Mouse (Mus musculus): ENCODE measurements around the gene Gm45234. TPM values are rescaled to one million over a fixed set of nuclear protein-coding genes. Genes with fewer than 3 reads are reported as not detected.

Gene Gm45234
- polyA plus RNA-seq, 1 experiment from 2014 or later = not detected

DNA sequence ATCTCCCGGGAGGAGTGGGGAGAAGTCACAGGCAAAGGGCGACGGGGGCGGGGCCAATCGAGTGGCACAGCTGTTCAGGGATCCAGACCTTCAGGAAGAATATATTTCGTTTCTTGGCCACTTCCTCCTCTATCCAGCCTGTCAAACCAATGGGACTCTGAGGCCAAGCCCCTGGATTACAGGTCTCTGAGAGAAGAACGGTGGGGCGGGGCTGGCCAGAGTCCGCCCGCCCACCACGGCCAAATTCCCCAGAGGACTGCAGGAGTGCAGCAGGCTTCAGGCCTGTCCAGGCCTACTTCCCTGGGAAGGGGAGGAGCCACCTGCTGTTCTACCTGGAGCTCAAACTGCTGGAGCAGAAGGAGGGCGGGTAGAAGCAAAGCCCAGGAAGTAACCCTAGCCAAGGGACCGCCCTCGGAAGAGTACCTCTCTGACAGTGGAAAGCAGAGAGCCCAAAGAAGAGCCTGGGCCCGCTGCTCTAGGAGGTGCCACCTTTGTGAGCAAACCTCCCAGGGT, 17.3 kb downstream of the Gm45234 start, which contains the start of gene Ptpn6:
Gene Ptpn6, minus strand, starts transcription at position 204 of the 513 bp plus-strand sequence.
- Histone ChIP-seq H3K36me3 (ENCODE audit: control insufficient read depth, insufficient read depth, low read length) (peaks cover 16% of the 10 kb centered on the region), H3K4me3 (ENCODE audit: control insufficient read depth in 1 of 2, insufficient read depth in 1 of 2, low read depth in 1 of 2, low read length in 2 of 2) (no peak within 1 kb of the TSS), H3K4me1 (ENCODE audit: control insufficient read depth in 2 of 2, insufficient read depth in 2 of 2, low read length in 2 of 2) (peaks cover 9 to 22% of the 10 kb centered on the region in 2 experiments), H3K9ac (ENCODE audit: low read length) (peak within 1 kb of the TSS; percentile 42; the same call in 1 of the 2 replicates), H3K4me2 (ENCODE audit: low read length) (0 out of 2 replicates have a peak within 1 kb of the TSS, but pooled peaks have one; percentile 8), H3K27ac (replicated peaks in 1 of 2; ENCODE audit: control insufficient read depth in 1 of 2, insufficient read depth in 1 of 2, low read depth in 2 of 2, low read length in 2 of 2) (no peak within 1 kb of the TSS), H3K9me3 (ENCODE audit: control insufficient read depth, low read length) (no peaks in the 10 kb centered on the region), H3K27me3 (ENCODE audit: control insufficient read depth, insufficient read depth, low read length) (no peaks in the 10 kb centered on the region)
- no peak for ATAC-seq (ENCODE audit: insufficient number of reproducible peaks, insufficient read depth, low FRiP score, low read depth)
- WGBS = 28% methylated on average over 15 of the region's 15 CpGs

DNA sequence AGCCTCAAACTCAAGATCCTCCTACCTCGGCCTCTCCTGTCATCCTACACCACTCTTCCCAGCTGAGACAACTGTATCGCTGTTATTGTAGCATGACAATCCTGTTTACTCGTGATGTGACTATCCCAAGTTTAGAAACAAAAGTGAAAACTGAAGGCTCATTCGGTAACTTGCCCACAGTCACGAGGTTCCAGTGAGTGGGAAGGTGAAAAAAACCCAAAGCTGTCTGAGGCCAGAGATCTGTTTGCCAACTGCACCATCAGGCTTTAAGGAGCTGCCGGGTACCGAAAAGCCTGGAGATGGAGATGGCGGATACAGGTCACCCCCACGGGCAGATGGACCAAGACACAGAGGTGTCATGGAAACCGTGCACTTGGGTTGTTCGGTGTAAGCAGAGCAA, 18.8 kb downstream of the Gm45234 start:
- H3K27ac ChIP-seq (replicated peaks in 1 of 2; ENCODE audit: control insufficient read depth in 1 of 2, insufficient read depth in 1 of 2, low read depth in 2 of 2, low read length in 2 of 2) = no peak overlapping the region
- WGBS = 86% methylated on average over 11 of the region's 11 CpGs
- no peak for ATAC-seq (ENCODE audit: insufficient number of reproducible peaks, insufficient read depth, low FRiP score, low read depth)

DNA sequence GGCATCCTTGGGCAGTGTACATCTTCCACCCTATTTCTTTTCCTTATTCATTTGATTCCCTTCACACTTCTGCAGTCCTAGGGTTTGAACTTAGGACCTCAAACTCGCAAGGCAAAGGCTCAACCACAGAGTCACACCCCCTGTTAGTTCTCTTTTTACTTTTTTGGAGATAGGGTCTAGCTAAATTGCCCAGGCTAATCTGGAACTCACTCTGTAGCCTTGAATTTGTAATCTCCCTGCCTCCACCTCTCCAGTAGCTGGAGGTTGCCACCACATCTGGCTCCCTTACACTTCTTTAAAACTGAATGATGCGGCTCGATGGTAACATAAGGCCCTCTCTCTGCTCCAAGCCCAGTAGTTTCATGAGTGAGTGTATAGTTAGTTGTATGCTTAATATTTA, 21.4 kb downstream of the Gm45234 start:
- Histone ChIP-seq H3K36me3 (ENCODE audit: control insufficient read depth, insufficient read depth, low read length) (0 out of 2 replicates have a peak, but pooled peaks cover 3% of the 10 kb centered on the region), H3K27ac (replicated peaks in 1 of 2; ENCODE audit: control insufficient read depth in 1 of 2, insufficient read depth in 1 of 2, low read depth in 2 of 2, low read length in 2 of 2) (no peak overlapping the region), H3K9ac (ENCODE audit: low read length) (no peak overlapping the region), H3K9me3 (ENCODE audit: control insufficient read depth, low read length) (no peaks in the 10 kb centered on the region), H3K4me2 (ENCODE audit: low read length) (no peak overlapping the region), H3K27me3 (ENCODE audit: control insufficient read depth, insufficient read depth, low read length) (no peaks in the 10 kb centered on the region), H3K4me1 (ENCODE audit: control insufficient read depth in 2 of 2, insufficient read depth in 2 of 2, low read length in 2 of 2) (peaks cover 6 to 9% of the 10 kb centered on the region in 2 experiments; a peak in 3 of 4 replicates), H3K4me3 (ENCODE audit: control insufficient read depth in 1 of 2, insufficient read depth in 1 of 2, low read depth in 1 of 2, low read length in 2 of 2) (no peak overlapping the region)
- no peak for ATAC-seq (ENCODE audit: insufficient number of reproducible peaks, insufficient read depth, low FRiP score, low read depth)
- WGBS = 87% methylated on average over 3 of the region's 3 CpGs

More for the DNA sequence above, 18.8 kb downstream of the Gm45234 start:
- no peak overlapping the region for H3K4me2 ChIP-seq (ENCODE audit: low read length)
- no peaks in the 10 kb centered on the region for H3K27me3 ChIP-seq (ENCODE audit: control insufficient read depth, insufficient read depth, low read length)
- H3K9ac ChIP-seq (ENCODE audit: low read length) = no peak overlapping the region
- peaks cover 11 to 22% of the 10 kb centered on the region in 2 experiments for H3K4me1 ChIP-seq (ENCODE audit: control insufficient read depth in 2 of 2, insufficient read depth in 2 of 2, low read length in 2 of 2)
- no peaks in the 10 kb centered on the region for H3K9me3 ChIP-seq (ENCODE audit: control insufficient read depth, low read length)
- no peak overlapping the region for H3K4me3 ChIP-seq (ENCODE audit: control insufficient read depth in 1 of 2, insufficient read depth in 1 of 2, low read depth in 1 of 2, low read length in 2 of 2)
- 0 out of 2 replicates have a peak, but pooled peaks cover 3% of the 10 kb centered on the region for H3K36me3 ChIP-seq (ENCODE audit: control insufficient read depth, insufficient read depth, low read length)

DNA sequence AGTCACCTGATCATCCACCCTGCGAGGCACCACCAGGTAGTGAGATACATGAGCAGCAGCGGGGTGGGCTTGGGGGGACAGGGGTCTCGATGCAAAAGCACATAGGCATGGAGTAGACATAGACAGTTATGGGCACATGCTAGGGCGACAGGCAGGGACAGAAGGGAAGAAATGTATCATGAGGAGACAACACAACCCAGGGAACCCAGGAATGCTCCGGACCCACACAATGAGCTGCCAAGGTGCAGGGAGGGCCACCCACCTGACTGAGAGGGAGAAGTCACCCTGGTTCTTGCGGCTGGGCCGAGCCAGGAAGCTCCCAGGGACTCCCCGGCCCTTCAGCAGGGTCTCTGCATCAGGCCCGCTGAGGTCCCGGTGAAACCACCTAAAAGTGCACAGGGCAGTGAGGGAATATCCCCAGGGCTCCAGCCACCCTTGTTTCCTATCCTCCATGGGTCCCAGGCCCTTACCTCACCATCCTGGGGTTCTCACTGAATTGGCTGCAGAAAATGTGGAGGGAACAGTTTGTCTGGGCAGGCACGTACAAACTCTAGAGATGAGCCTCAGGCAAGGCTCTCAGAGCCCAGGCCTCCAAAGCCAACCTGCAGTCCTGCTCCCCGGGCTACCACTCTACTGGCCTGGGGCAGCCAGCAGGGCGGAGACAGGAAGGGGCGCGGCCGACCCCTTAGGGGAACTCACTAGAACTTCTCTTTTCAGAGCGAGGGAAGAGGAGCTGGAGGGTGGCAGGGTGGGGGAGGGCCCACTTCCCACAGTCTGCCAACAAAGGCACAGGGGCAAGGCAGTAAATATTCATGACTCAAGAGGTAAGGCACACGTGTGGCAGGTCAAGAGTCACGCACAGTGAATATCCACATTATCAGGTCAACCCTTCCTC, 23.1 kb downstream of the Gm45234 start:
- ATAC-seq (ENCODE audit: insufficient number of reproducible peaks, insufficient read depth, low FRiP score, low read depth) = 0 out of 2 replicates have a peak, but pooled peaks have one; percentile 15
- no peak overlapping the region for H3K4me2 ChIP-seq (ENCODE audit: low read length)

DNA sequence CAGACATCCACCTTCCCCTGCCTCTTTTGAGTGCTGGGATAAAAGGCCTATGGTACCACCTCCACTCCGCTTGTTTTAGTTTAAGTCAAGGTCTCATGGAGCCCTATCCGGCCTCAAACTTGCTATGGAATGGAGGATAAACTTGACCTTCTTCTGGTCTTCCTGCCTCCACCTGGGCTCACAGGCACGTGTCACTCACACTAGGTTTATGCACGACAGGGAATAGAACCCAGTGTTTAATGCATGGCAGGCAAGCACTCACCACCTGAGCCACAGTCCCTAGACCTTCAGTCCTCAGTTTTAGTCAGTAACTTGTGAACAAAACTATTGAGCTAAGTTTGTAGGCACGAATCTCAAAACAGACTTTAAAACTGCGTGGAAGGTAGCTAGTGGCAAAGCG, 24.8 kb downstream of the Gm45234 start:
- Histone ChIP-seq H3K4me3 (ENCODE audit: control insufficient read depth in 1 of 2, insufficient read depth in 1 of 2, low read depth in 1 of 2, low read length in 2 of 2) (no peak overlapping the region), H3K36me3 (ENCODE audit: control insufficient read depth, insufficient read depth, low read length) (no peaks in the 10 kb centered on the region), H3K4me1 (ENCODE audit: control insufficient read depth in 2 of 2, insufficient read depth in 2 of 2, low read length in 2 of 2) (0 out of 4 replicates have a peak, but pooled peaks cover 0 to 2% of the 10 kb centered on the region in 2 experiments), H3K9ac (ENCODE audit: low read length) (no peak overlapping the region), H3K9me3 (ENCODE audit: control insufficient read depth, low read length) (no peaks in the 10 kb centered on the region), H3K27me3 (ENCODE audit: control insufficient read depth, insufficient read depth, low read length) (no peaks in the 10 kb centered on the region), H3K4me2 (ENCODE audit: low read length) (no peak overlapping the region), H3K27ac (replicated peaks in 1 of 2; ENCODE audit: control insufficient read depth in 1 of 2, insufficient read depth in 1 of 2, low read depth in 2 of 2, low read length in 2 of 2) (no peak overlapping the region)
- no peak for ATAC-seq (ENCODE audit: insufficient number of reproducible peaks, insufficient read depth, low FRiP score, low read depth)
- 83% methylated on average over 7 of the region's 7 CpGs for WGBS

More for the DNA sequence above, 23.1 kb downstream of the Gm45234 start:
- H3K27me3 ChIP-seq (ENCODE audit: control insufficient read depth, insufficient read depth, low read length) = no peaks in the 10 kb centered on the region
- H3K9ac ChIP-seq (ENCODE audit: low read length) = no peak overlapping the region
- H3K4me3 ChIP-seq (ENCODE audit: control insufficient read depth in 1 of 2, insufficient read depth in 1 of 2, low read depth in 1 of 2, low read length in 2 of 2) = no peak overlapping the region; a peak in 1 of 4 replicates
- no peaks in the 10 kb centered on the region for H3K36me3 ChIP-seq (ENCODE audit: control insufficient read depth, insufficient read depth, low read length)
- no peaks in the 10 kb centered on the region for H3K9me3 ChIP-seq (ENCODE audit: control insufficient read depth, low read length)
- H3K4me1 ChIP-seq (ENCODE audit: control insufficient read depth in 2 of 2, insufficient read depth in 2 of 2, low read length in 2 of 2) = 0 out of 4 replicates have a peak, but pooled peaks cover 0 to 2% of the 10 kb centered on the region in 2 experiments
- WGBS = 56% methylated on average over 19 of the region's 19 CpGs
- 0 out of 4 replicates have a peak overlapping the region, but pooled peaks of 1 of the 2 experiments have one; percentile 3 for H3K27ac ChIP-seq (replicated peaks in 1 of 2; ENCODE audit: control insufficient read depth in 1 of 2, insufficient read depth in 1 of 2, low read depth in 2 of 2, low read length in 2 of 2)

DNA sequence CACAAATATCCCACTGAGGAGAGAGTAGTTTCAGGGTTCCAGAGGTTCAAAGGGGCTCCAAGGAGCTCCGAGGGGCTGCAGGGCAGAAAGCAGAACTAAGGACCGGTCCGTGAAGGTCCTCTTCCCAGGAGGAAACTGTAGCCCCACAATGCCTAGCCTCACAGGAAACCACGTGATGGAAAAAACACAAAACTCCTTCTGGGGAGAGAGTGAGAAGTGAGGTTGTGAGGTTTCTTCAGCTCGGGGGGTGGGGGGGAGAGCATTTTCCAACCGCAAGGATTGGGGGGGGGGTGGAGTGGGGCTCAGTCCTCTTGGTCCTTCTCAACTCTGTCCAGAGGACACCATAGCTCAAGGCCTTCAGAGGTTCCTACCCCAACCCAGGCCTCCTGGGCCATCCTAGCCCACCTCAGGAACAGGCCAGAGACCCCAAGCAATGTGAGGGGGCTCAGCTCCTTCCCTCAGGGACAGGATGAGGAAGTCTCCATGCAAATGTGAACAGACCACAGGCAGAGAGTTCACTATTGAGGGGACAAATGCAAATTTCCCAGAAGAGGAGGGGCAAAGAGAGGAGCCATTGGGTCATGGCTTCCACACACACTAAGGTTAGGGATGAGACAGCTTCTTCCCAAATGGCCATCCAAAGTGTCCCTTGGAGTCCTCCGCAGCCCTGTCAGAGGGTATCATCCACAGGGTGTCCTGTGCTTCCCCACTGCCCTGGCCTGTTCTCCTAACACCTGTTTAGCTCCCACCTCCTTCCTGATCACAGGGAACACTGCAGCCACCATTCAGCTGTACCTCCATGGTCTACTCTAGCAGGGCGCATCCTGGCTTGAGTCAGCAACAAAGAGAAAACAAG, 25.7 kb downstream of the Gm45234 start:
- H3K27ac ChIP-seq (replicated peaks in 1 of 2; ENCODE audit: control insufficient read depth in 1 of 2, insufficient read depth in 1 of 2, low read depth in 2 of 2, low read length in 2 of 2) = no peak overlapping the region
- no peak for ATAC-seq (ENCODE audit: insufficient number of reproducible peaks, insufficient read depth, low FRiP score, low read depth)
- H3K9ac ChIP-seq (ENCODE audit: low read length) = no peak overlapping the region
- 0 out of 4 replicates have a peak, but pooled peaks cover 0 to 2% of the 10 kb centered on the region in 2 experiments for H3K4me1 ChIP-seq (ENCODE audit: control insufficient read depth in 2 of 2, insufficient read depth in 2 of 2, low read length in 2 of 2)
- no peaks in the 10 kb centered on the region for H3K36me3 ChIP-seq (ENCODE audit: control insufficient read depth, insufficient read depth, low read length)
- H3K4me3 ChIP-seq (ENCODE audit: control insufficient read depth in 1 of 2, insufficient read depth in 1 of 2, low read depth in 1 of 2, low read length in 2 of 2) = no peak overlapping the region
- H3K9me3 ChIP-seq (ENCODE audit: control insufficient read depth, low read length) = no peaks in the 10 kb centered on the region
- no peaks in the 10 kb centered on the region for H3K27me3 ChIP-seq (ENCODE audit: control insufficient read depth, insufficient read depth, low read length)
- 66% methylated on average over 8 of the region's 8 CpGs for WGBS
- no peak overlapping the region for H3K4me2 ChIP-seq (ENCODE audit: low read length)

DNA sequence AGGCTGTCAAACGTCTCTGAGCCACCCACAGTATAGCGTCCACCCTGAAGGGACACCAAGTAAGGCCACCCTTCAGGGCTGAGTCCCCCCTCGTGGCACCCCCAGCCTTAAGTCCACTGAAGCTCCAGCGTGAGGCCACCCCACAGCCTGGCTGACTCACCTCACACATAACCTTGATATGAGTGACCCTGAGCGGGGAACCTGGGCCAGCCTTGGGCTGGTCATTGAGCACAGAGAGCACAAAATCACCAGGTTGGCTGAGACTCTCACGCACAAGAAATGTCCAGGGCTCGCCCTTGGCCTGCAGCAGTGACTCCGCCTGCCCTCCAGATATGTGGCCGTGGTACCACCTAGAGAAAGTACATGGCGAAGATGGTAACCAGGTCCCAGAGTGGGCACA, 27.2 kb downstream of the Gm45234 start:
- no peaks in the 10 kb centered on the region for H3K36me3 ChIP-seq (ENCODE audit: control insufficient read depth, insufficient read depth, low read length)
- no peak overlapping the region for H3K27ac ChIP-seq (replicated peaks in 1 of 2; ENCODE audit: control insufficient read depth in 1 of 2, insufficient read depth in 1 of 2, low read depth in 2 of 2, low read length in 2 of 2)

More for the DNA sequence above, 27.2 kb downstream of the Gm45234 start:
- Histone ChIP-seq H3K27me3 (ENCODE audit: control insufficient read depth, insufficient read depth, low read length) (no peaks in the 10 kb centered on the region), H3K4me3 (ENCODE audit: control insufficient read depth in 1 of 2, insufficient read depth in 1 of 2, low read depth in 1 of 2, low read length in 2 of 2) (no peak overlapping the region), H3K9ac (ENCODE audit: low read length) (no peak overlapping the region), H3K4me2 (ENCODE audit: low read length) (no peak overlapping the region), H3K4me1 (ENCODE audit: control insufficient read depth in 2 of 2, insufficient read depth in 2 of 2, low read length in 2 of 2) (0 out of 4 replicates have a peak, but pooled peaks cover 0 to 2% of the 10 kb centered on the region in 2 experiments), H3K9me3 (ENCODE audit: control insufficient read depth, low read length) (no peaks in the 10 kb centered on the region)
- WGBS = 80% methylated on average over 10 of the region's 10 CpGs
- no peak for ATAC-seq (ENCODE audit: insufficient number of reproducible peaks, insufficient read depth, low FRiP score, low read depth)

Measured in heart, embryonic 14.5 days (tissue).